Mouse (Mus musculus): ENCODE data around the gene Snip1. TPM values are rescaled to one million over a fixed set of nuclear protein-coding genes. Genes with fewer than 3 reads are reported as not detected.
A peak's percentile ranks its signal among the peaks of the same experiment; 100 is the strongest.

Snip1 gene
- total RNA-seq, 1 experiment, result 25.1 TPM

- Histone ChIP-seq H3K4me3 (ENCODE audit: insufficient read depth in 1 of 2, low read depth in 1 of 2, low read length in 2 of 2, poor library complexity in 1 of 2, severe bottlenecking in 1 of 2) (no peak overlapping the region), H3K9me3 (ENCODE audit: control insufficient read depth, insufficient read depth, low read depth, low read length) (no peaks in the 10 kb centered on the region), H3K9ac (ENCODE audit: insufficient read depth, low read depth, low read length, poor library complexity, severe bottlenecking) (no peak overlapping the region), H3K36me3 (ENCODE audit: control insufficient read depth, insufficient read depth, low read length, poor library complexity, severe bottlenecking) (peaks cover 10% of the 10 kb centered on the region), H3K27ac (ENCODE audit: insufficient read depth, low read depth, low read length, poor library complexity, severe bottlenecking) (no peak overlapping the region), H3K4me1 (ENCODE audit: control insufficient read depth in 2 of 2, insufficient read depth in 2 of 2, low read length in 2 of 2, poor library complexity in 1 of 2) (peaks cover 0 to 12% of the 10 kb centered on the region in 2 experiments; a peak in 2 of 4 replicates)
- TF ChIP-seq ZNF384 (IDR thresholded peaks at IDR 0.05; ENCODE audit: low read depth, low read length) (no peak), ZC3H11A (IDR thresholded peaks at IDR 0.05; ENCODE audit: borderline replicate concordance, low read depth, low read length) (no peak), CHD2 (IDR thresholded peaks at IDR 0.05; ENCODE audit: low read depth, low read length) (no peak), HCFC1 (IDR thresholded peaks at IDR 0.05; ENCODE audit: borderline replicate concordance, insufficient read depth, low read length) (no peak), MAFK (IDR thresholded peaks at IDR 0.05; ENCODE audit: insufficient read depth, low read depth, low read length) (no peak)
- in situ Hi-C loops (cut with MboI; ENCODE audit: low sequenced_read_pairs in 2 of 2, unreplicated experiment in 2 of 2), result no loop called here
- DNase-seq (ENCODE audit: low read depth, low spot score), result no peak
Observed at GRCm38 (mm10) chr4:125105354-125105753, 38.9 kb downstream of the Snip1 start.

DNA sequence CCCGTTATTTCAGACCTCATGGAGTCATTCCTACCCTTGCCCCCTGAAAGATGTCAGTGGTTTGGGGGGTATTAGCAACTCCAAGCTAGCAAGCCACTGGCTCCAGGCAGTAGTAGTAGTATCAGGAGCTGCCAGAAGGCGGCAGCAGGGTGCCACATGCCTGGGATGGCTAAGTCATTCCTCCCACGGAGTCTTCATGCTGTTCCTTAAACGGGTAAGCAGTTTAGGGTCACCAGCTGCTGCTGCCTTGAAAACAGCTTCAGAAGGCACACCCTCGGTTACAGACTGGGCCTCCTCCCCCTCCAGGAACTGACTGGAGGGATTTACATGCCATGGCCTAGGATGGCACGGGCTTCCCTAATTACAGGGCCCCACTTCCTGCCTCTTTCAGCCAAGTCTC, 48.2 kb downstream of the Snip1 start:
- no peak overlapping the region for H3K9ac ChIP-seq (ENCODE audit: insufficient read depth, low read depth, low read length, poor library complexity, severe bottlenecking)
- peak; percentile 56 for DNase-seq (ENCODE audit: low read depth, low spot score)
- H3K36me3 ChIP-seq (ENCODE audit: control insufficient read depth, insufficient read depth, low read length, poor library complexity, severe bottlenecking), result peaks cover 8% of the 10 kb centered on the region
- H3K27ac ChIP-seq (ENCODE audit: insufficient read depth, low read depth, low read length, poor library complexity, severe bottlenecking), result no peak overlapping the region
- peaks cover 4 to 12% of the 10 kb centered on the region in 2 experiments; a peak in 2 of 4 replicates for H3K4me1 ChIP-seq (ENCODE audit: control insufficient read depth in 2 of 2, insufficient read depth in 2 of 2, low read length in 2 of 2, poor library complexity in 1 of 2)
- H3K4me3 ChIP-seq (ENCODE audit: insufficient read depth in 1 of 2, low read depth in 1 of 2, low read length in 2 of 2, poor library complexity in 1 of 2, severe bottlenecking in 1 of 2), result no peak overlapping the region
- in situ Hi-C loops (cut with MboI; ENCODE audit: low sequenced_read_pairs in 2 of 2, unreplicated experiment in 2 of 2), result no loop called here
- no peaks in the 10 kb centered on the region for H3K9me3 ChIP-seq (ENCODE audit: control insufficient read depth, insufficient read depth, low read depth, low read length)
- TF ChIP-seq MAFK (IDR thresholded peaks at IDR 0.05; ENCODE audit: insufficient read depth, low read depth, low read length), result peak; percentile 48; the same call in 1 of the 2 replicates
- TF ChIP-seq HCFC1 (IDR thresholded peaks at IDR 0.05; ENCODE audit: borderline replicate concordance, insufficient read depth, low read length), result no peak
- TF ChIP-seq ZC3H11A (IDR thresholded peaks at IDR 0.05; ENCODE audit: borderline replicate concordance, low read depth, low read length), result peak; percentile 36; the same call in 1 of the 2 replicates

GRCm38 (mm10) chr4:125115081-125115480, 48.6 kb downstream of the Snip1 start:
- Histone ChIP-seq H3K9me3 (ENCODE audit: control insufficient read depth, insufficient read depth, low read depth, low read length) (no peaks in the 10 kb centered on the region), H3K36me3 (ENCODE audit: control insufficient read depth, insufficient read depth, low read length, poor library complexity, severe bottlenecking) (peaks cover 12% of the 10 kb centered on the region), H3K4me1 (ENCODE audit: control insufficient read depth in 2 of 2, insufficient read depth in 2 of 2, low read length in 2 of 2, poor library complexity in 1 of 2) (peaks cover 4 to 12% of the 10 kb centered on the region in 2 experiments; a peak in 2 of 4 replicates), H3K9ac (ENCODE audit: insufficient read depth, low read depth, low read length, poor library complexity, severe bottlenecking) (no peak overlapping the region), H3K27ac (ENCODE audit: insufficient read depth, low read depth, low read length, poor library complexity, severe bottlenecking) (no peak overlapping the region), H3K4me3 (ENCODE audit: insufficient read depth in 1 of 2, low read depth in 1 of 2, low read length in 2 of 2, poor library complexity in 1 of 2, severe bottlenecking in 1 of 2) (no peak overlapping the region)
- DNase-seq (ENCODE audit: low read depth, low spot score), result no peak
- TF ChIP-seq MAFK (IDR thresholded peaks at IDR 0.05; ENCODE audit: insufficient read depth, low read depth, low read length), result no peak
- TF ChIP-seq HCFC1 (IDR thresholded peaks at IDR 0.05; ENCODE audit: borderline replicate concordance, insufficient read depth, low read length), result no peak
- TF ChIP-seq CHD2 (IDR thresholded peaks at IDR 0.05; ENCODE audit: low read depth, low read length), result no peak
- in situ Hi-C loops (cut with MboI; ENCODE audit: low sequenced_read_pairs in 2 of 2, unreplicated experiment in 2 of 2), result no loop called here

GRCm38 (mm10) chr4:125115710-125116089, 49.2 kb downstream of the Snip1 start:
- Histone ChIP-seq H3K9me3 (ENCODE audit: control insufficient read depth, insufficient read depth, low read depth, low read length) (no peaks in the 10 kb centered on the region), H3K4me1 (ENCODE audit: control insufficient read depth in 2 of 2, insufficient read depth in 2 of 2, low read length in 2 of 2, poor library complexity in 1 of 2) (peaks cover 4 to 12% of the 10 kb centered on the region in 2 experiments; a peak in 2 of 4 replicates), H3K27ac (ENCODE audit: insufficient read depth, low read depth, low read length, poor library complexity, severe bottlenecking) (no peak overlapping the region), H3K36me3 (ENCODE audit: control insufficient read depth, insufficient read depth, low read length, poor library complexity, severe bottlenecking) (peaks cover 15% of the 10 kb centered on the region), H3K9ac (ENCODE audit: insufficient read depth, low read depth, low read length, poor library complexity, severe bottlenecking) (no peak overlapping the region), H3K4me3 (ENCODE audit: insufficient read depth in 1 of 2, low read depth in 1 of 2, low read length in 2 of 2, poor library complexity in 1 of 2, severe bottlenecking in 1 of 2) (no peak overlapping the region)
- no peak for DNase-seq (ENCODE audit: low read depth, low spot score)
- in situ Hi-C loops (cut with MboI; ENCODE audit: low sequenced_read_pairs in 2 of 2, unreplicated experiment in 2 of 2), result no loop called here
- TF ChIP-seq ZNF384 (IDR thresholded peaks at IDR 0.05; ENCODE audit: low read depth, low read length) (no peak), ZC3H11A (IDR thresholded peaks at IDR 0.05; ENCODE audit: borderline replicate concordance, low read depth, low read length) (no peak), CHD2 (IDR thresholded peaks at IDR 0.05; ENCODE audit: low read depth, low read length) (no peak), HCFC1 (IDR thresholded peaks at IDR 0.05; ENCODE audit: borderline replicate concordance, insufficient read depth, low read length) (no peak), MAFK (IDR thresholded peaks at IDR 0.05; ENCODE audit: insufficient read depth, low read depth, low read length) (no peak)
